Mouse (Mus musculus) left cerebral cortex, postnatal 10 days (tissue): ENCODE results near the gene Wipf2. TPM values are rescaled to one million over a fixed set of nuclear protein-coding genes. Genes with fewer than 3 reads are reported as not detected.
A peak's percentile ranks its signal among the peaks of the same experiment; 100 is the strongest.

Source experiments
- DNase-seq, 2 experiments: peaks; one replicate each; pipeline ENCODE4 v3.0.0; 2021 to 2022; ENCODE audit warnings: low spot score in 2 of 2, mixed read lengths in 1 of 2; ENCODE audit errors: extremely low spot score in 1 of 2
- intact Hi-C: fragments of 180-260 bp; cut with DNase I; formaldehyde crosslinking; loops from one replicate; pipeline ENCODE4 v1.15.1; 2025
- total RNA-seq, 2 experiments: library from RNA; stranded (reverse); gene quantifications; 2 replicates each; pipeline ENCODE4 v1.2.3; 2021

Wipf2 gene
- total RNA-seq, 2 experiments from 2014 or later, result 28.5 to 29.6 TPM

DNA sequence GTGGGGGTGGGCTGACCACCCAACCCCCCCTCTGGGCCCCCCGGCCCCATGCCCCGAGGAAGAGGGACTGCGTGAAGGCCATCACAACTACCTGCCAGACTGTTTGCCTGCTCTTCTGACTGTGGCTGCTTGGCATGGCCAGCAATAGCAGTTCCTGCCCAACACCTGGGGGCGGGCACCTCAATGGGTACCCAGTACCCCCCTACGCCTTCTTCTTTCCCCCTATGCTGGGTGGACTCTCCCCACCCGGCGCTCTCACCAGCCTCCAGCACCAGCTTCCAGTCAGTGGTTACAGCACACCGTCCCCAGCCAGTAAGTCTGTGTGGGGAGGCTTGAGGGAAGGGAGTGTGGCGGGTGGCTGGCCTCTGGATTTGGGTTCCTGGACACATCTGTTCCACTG lies 87.0 kb downstream of the Wipf2 start:
- no peak for DNase-seq

DNA sequence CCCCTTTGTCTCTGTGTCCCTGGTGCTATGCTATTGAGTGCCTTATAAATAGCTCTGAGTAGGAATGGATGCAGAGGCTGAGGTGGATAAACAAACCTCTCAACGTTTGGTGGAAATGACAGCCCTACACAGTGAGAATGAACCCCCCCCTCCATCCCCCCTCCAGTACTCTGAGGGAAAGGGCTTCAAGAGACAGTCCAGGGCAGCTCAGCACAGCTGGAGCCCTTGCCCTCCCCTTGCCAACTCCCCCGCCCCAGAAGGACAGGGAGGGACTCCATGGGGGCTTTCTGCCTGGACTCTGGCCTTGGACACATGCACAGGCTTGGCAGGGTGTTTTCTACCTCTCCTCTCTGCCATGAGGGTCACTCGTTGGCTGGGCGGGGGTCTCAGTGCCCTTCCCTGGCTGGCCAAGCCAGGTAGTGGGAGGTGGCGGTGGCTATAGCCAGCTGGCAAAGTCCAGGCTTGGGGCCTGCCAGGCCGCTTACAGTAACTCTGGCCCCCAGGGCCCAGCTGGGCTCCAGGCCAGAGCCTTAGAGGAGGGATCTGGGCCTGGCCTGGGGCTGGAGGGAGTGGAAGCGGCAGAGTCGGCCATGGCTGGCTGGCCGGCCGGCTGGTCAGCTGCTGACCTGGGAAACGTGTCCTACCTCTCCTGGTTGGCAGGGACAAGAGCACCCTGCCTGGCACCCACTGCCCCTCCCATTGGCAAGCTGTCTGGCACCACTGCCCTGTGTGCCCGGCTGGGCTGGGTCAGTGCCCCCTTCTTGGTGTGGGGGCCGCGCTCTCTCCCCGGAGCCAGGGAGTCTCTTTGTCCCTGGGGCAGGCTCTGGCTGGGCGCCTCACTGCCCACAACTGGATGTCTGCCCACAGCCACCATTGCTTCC lies 87.8 kb downstream of the Wipf2 start:
- peak in 1 of 2 experiments; percentile 88 for DNase-seq
- intact Hi-C loops, result no loop called here

More for the DNA sequence above, 87.0 kb downstream of the Wipf2 start:
- intact Hi-C loops, result no loop called here

- DNase-seq, result no peak
- intact Hi-C loops, result no loop called here
These were observed 88.7 kb downstream of the Wipf2 start for GRCm38 (mm10) chr11:98952111-98952510.

DNA sequence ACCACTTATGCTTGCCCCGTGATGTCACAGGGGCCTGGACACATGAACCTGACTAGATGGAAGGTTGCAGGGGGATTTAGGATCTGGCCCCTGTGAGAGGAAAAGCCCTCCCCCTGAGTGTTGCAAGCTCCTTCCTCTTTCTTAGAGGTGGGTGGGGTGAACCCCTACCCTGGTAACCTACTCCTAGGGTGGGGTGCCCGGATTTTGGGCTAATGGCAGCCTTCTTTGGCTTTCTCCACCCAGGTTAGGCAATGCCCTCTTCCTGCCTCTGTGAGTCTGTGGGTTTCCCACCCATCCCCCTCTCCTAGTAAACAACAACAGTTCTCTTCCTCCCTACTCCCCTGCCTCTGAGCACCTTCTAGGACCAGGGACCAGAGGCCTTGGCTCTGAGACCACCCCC lies 89.3 kb downstream of the Wipf2 start:
- intact Hi-C loops, result no loop called here
- DNase-seq, result no peak

- DNase-seq, result no peak
These were observed 89.9 kb downstream of the Wipf2 start for GRCm38 (mm10) chr11:98953361-98953760.

GRCm38 (mm10) chr11:98953835-98954320 lies 90.4 kb downstream of the Wipf2 start:
- DNase-seq, result no peak
- intact Hi-C loops, result no loop called here

More at GRCm38 (mm10) chr11:98953361-98953760, 89.9 kb downstream of the Wipf2 start:
- intact Hi-C loops, result no loop called here

DNA sequence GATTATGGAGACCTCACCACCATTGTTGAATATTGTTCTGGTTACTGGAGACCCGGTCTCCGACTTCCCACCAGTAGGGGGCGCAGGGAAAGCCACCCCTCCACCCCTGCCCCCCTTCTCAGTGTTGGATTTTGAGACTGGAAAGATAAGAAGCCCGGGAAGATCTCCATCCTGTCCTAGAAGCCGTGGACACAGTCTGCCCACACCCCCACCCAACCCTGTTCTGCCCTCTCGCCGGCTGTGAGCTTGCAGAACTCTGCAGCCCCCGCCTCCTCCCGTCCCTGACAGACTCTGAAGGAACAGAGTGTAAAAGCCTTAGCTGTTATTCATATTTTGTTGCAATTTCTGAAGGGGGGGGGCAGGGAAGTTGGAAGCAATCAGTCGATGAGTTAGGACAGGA lies 90.9 kb downstream of the Wipf2 start:
- DNase-seq, result peak in 1 of 2 experiments; percentile 84
- intact Hi-C loops, result no loop called here

Other genes with a start within 250 kb of the Wipf2 start
- gene Gm12355, start 238.0 kb upstream of the Wipf2 start, total RNA-seq, result 10 to 100 TPM; 12.6 to 16.8 TPM
- gene Gsdma3, start 237.3 kb upstream of the Wipf2 start, total RNA-seq, result under 1 TPM; 0.30 to 0.36 TPM
- not detected for gene Gsdma2, start 216.9 kb upstream of the Wipf2 start, total RNA-seq
- under 1 TPM; 0.13 to 0.16 TPM for gene Gsdma, start 199.3 kb upstream of the Wipf2 start, total RNA-seq
- gene Psmd3, start 181.1 kb upstream of the Wipf2 start, total RNA-seq, result 100 to 1,000 TPM; 136 to 138 TPM
- gene Csf3, start 162.4 kb upstream of the Wipf2 start, total RNA-seq, result not detected
- 100 to 1,000 TPM in 1 of 2 experiments, 10 to 100 TPM in 1; 91.7 to 102 TPM for gene Med24, start 134.2 kb upstream of the Wipf2 start, total RNA-seq
- 1,000 to 10,000 TPM; 1,115 to 1,123 TPM for gene Thra, start 123.0 kb upstream of the Wipf2 start, total RNA-seq
- 10 to 100 TPM; 63.3 to 70.5 TPM for gene Nr1d1, start 88.3 kb upstream of the Wipf2 start, total RNA-seq
- gene Msl1, start 68.1 kb upstream of the Wipf2 start, total RNA-seq, result 100 to 1,000 TPM; 162 to 177 TPM
- 10 to 100 TPM; 52.3 to 55.8 TPM for gene Casc3, start 58.7 kb upstream of the Wipf2 start, total RNA-seq
- gene Rapgefl1, start 26.9 kb upstream of the Wipf2 start, total RNA-seq, result 100 to 1,000 TPM; 121 to 122 TPM
- gene Cdc6, start 44.2 kb downstream of the Wipf2 start, total RNA-seq, result under 1 TPM; 0.32 TPM
- gene Rara, start 64.2 kb downstream of the Wipf2 start, total RNA-seq, result 10 to 100 TPM; 16.6 to 16.9 TPM
- gene Gjd3, start 119.4 kb downstream of the Wipf2 start, total RNA-seq, result 1 to 10 TPM; 4.1 to 5.1 TPM
- gene Top2a, start 160.6 kb downstream of the Wipf2 start, total RNA-seq, result 10 to 100 TPM; 10.1 to 12.0 TPM
- gene Igfbp4, start 177.6 kb downstream of the Wipf2 start, total RNA-seq, result 10 to 100 TPM; 78.1 to 83.3 TPM
- under 1 TPM in 1 of 2 experiments, not detected in 1; 0.51 TPM for gene Tns4, start 225.7 kb downstream of the Wipf2 start, total RNA-seq